Mouse (Mus musculus): ENCODE results near the gene Adcy9.
A peak's percentile ranks its signal among the peaks of the same experiment; 100 is the strongest.

Adcy9 gene

DNA sequence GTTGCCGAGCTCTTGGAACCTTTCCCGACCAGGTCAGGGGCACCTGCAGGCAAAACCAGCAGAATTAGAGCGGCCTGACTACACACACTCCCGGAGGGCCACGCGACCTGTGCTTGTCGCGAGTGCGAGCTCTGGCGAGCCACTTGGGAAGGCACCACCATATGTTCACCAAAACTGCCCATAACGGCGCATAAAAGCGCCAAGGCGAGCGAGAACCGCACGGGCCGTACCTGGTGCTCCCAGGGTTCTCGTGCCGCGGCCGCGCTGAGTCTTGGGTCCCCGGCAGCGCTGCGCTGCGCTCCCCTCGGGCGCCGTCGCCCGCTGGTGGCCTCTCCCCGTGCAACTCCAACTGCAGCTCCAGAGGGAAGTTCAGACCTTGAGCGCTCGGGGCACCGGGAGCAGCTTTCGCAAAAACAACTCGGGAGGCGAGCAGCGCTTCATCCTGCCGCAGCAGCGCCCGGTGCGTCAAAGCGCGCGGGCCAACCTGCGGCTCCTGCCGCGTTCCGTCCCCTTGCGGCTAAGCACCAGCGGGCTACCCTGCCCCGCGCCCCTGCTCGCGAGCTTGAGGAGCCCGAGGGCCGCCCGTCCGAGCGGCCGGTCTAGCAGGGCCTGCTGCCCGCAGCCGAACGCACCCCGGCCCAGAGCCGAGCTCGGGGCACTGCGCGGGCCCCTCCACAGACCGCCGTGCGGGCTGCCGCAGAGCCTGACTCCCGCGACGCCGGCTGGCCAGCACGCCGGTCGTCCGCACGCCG lies 576 bp downstream of the Adcy9 start:
- DNase-seq (ENCODE audit: inconsistent age in 2 of 2, low spot score in 1 of 2), result peak; percentile 75 to 92

DNA sequence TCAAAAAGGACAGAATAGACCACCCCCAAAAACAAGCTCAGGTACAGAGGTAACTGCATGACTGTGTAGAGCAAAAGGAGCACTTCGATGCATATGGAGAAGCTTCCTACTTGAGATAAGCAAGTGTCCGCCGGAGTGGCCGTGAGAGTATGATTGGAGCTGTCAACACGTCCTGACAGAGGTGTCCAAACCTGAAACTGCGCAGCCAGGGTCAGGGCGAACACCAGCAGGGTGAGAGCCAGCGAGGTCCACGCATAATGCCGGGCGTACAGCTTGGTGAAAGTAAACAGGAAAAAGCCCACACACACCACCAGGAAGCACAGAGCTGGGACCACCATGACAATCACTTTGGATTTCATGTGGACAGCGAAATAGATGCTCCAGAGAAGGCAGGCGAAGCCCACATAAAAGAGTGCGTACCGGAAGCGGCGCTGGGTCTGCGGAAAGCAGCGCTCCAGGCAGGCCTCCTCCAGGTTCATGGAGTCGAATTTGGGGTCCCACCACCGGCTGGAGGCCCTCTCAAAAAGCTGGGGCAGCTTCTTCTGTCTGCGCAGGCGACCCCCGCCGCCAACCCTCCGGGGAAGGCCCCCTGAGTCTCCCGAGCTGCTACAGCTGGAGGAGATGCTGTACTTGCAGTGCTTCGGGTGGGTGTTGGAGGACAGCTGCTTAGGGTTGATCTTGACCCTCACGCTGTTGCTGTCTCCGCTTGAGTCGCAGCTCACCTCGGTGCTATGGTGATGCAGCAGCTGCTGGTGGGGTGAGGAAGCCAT lies 1.3 kb downstream of the Adcy9 start:
- peak in 1 of 2 experiments; percentile 72 for DNase-seq (ENCODE audit: inconsistent age in 2 of 2, low spot score in 1 of 2)

DNA sequence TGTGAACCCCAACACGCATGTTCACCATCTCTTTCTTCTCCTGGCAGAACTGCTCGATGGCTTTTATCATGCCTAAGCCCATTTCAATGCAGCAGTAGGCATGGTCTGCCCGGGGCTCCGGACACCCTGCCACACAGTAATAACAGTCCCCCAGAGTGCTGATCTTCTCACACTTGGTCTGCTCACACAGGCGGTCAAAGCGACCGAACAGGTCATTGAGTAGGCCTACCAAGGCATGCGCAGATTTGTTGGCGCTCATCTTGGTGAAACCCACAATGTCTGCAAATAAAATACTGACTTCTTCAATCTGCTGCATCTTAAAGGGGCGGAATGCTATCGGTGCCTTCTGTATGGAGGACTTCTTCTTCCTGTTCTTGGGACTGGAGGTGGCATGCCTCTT lies 2.2 kb downstream of the Adcy9 start:
- DNase-seq (ENCODE audit: inconsistent age in 2 of 2, low spot score in 1 of 2), result peak in 1 of 2 experiments; percentile 67

DNA sequence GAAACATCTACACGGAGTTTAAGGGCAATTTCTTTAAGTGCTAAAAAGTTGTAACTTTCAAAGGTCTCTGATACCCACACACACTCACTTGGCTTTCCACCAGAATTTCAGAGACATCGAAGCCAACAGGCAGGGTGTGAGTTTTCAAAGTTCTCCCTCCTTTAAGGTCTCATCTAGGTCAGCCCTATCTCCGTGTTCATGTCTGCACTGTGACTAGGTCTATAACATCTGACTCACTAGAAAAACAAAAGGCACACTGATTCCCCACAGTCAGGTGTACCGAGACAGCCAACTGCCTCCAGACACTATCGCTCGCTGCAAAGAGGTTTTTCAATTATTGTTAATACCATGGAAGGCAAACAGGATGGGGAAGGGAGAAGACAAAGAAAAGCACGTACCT lies 2.8 kb downstream of the Adcy9 start:
- DNase-seq (ENCODE audit: inconsistent age in 2 of 2, low spot score in 1 of 2), result peak; percentile 46 to 81

DNA sequence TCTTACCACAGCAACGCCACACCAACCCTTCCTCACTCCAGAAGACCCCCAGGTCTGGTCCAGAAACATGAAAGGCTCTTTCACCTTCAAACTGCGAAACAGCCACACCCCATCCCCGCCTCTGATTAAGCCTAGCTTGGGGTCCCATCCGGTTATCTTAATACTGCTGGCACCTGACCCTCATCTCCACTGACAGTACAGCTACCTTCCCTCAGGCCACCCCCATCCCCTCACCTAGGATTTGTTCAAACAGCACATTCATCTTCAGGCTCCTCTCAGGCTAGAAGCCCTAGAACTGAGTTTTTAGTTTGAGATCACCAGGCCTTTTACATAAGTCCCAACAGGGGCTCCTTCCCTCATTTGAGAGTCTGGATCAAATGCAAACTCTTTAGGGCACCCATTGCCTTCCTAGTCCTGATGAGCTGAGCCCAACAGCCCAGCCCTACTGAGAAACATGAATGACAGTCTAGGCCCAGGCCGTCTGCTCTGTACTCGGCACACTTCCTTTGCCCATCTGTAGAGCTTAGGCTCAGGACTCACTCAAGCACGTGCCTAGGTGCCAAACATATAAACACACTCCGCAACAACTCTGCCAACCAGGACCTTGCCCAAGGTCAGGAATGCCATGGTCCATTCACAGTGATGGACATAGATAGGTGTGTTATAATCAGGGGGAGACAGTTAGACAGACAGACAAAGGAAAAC lies 5.3 kb downstream of the Adcy9 start:
- DNase-seq (ENCODE audit: inconsistent age in 2 of 2, low spot score in 1 of 2), result peak in 1 of 2 experiments; percentile 67

DNA sequence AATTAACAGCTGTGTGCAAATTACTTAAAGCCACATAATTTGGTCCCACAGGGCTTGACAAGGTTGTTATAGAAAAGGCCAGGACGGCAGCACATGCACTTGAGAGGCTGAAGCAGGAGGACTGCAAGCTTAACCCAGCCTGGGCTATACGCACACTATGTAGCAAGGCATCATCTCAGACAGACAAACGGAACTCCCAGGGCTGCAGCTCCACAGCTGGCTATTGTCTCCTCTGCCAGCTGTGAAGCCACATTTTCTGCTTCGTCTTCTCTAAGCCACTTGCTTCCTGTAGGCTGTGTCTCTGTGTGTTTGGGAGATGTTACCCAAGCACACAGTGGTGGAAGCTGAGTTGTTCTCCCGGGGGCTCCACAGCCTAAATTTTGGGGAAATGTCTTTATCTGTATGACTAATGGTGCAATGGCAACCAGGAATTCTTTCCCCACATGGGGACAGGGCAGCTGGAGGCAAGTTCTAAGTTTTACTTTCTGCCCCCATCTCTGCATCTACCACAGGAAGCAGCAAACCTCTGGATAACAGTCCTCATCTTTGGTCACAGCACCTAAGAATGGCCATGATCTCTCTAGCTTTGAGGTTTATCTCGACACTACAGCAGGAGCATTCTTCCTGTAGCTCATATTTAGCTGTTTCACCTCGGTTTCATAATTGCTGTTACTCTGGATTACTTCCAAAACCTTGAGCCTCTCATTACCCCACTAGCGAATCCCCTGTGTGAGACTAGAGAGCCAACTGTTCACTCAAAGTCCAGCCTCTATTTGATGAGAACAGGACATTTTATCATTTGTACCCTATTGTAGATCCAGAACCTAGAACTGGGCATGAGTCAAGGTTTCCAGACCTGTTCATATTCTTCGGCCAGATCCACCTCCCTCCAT lies 6.1 kb downstream of the Adcy9 start:
- peak in 1 of 2 experiments; percentile 81 for DNase-seq (ENCODE audit: inconsistent age in 2 of 2, low spot score in 1 of 2)

DNA sequence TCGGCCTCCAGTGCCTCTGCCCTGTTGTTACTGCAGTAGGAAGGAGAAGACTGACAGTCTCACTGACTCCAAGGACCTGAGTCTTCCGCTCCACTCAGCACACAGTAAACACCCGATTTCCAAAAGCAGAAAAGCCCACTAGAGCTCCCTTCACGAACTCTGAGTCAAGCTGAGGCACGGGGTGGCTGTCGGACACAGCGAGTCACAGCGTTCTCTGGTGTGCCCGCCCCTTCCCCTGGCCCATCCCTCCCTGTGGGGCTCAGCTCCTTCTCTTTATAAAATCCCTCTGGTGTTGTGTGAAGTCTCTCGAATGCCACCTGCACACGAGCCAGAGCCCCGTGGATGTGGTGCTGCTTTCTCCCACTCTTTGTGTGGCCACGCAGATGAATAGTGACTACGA lies 7.0 kb downstream of the Adcy9 start:
- peak; percentile 27 to 66 for DNase-seq (ENCODE audit: inconsistent age in 2 of 2, low spot score in 1 of 2)

DNA sequence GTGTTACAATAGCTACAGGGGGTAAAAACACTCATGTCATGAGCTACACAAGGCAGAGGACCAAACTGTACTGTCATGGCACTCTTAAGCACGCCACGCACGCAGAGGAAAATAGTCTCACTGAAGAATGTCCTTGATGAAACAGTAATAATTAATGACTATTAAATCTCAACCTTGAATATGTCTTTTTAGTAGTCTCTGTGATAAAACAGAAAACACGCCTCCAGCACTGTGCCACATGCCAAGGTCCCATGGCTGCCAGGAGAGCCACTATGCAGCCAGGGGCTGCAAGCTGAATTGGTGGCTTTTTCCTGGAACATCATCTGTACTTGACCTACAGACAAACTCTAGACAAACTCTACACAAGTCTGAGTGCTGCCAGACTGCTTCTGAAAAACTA lies 8.0 kb downstream of the Adcy9 start:
- peak; percentile 77 to 89 for DNase-seq (ENCODE audit: inconsistent age in 2 of 2, low spot score in 1 of 2)

DNA sequence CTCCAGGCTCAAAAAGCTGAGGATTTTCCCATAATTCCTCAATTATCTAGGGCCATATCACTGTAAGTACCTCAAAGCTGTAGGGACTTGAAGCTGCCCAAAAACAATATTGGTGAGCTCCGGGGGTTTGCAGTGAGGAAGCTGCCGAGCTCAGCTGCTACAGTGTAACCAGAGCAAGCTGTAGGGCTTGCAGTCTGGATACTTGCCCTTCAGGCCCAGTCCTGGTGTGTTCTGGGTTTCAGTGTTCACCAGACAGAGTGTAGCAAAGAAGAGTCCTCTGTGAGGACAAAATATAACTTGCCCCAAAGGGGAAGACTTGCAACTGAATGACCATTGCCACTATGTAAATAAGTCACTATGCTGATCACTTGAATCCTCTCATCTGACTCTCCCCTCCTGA lies 9.0 kb downstream of the Adcy9 start:
- no peak for DNase-seq (ENCODE audit: inconsistent age in 2 of 2, low spot score in 1 of 2)

DNA sequence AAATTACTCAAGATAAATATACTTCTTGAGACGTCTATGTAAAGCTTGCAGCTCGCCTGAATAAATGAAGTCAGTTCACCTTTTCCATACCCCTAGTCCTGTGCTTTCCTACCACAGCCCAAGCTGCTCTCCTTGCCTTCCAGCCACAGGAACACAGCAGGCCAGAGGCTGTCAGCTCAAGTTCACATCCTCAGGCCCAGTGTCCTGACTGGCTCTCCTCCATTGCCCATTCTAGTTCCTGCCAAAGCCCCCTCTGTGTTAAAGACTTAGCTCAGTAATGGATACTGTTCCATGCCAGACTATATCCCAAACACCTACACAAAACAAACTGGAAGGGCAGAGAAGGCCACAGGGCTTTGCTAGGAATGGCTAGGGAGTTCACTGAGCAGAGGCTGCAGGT lies 12.8 kb downstream of the Adcy9 start:
- no peak for DNase-seq (ENCODE audit: inconsistent age in 2 of 2, low spot score in 1 of 2)

DNA sequence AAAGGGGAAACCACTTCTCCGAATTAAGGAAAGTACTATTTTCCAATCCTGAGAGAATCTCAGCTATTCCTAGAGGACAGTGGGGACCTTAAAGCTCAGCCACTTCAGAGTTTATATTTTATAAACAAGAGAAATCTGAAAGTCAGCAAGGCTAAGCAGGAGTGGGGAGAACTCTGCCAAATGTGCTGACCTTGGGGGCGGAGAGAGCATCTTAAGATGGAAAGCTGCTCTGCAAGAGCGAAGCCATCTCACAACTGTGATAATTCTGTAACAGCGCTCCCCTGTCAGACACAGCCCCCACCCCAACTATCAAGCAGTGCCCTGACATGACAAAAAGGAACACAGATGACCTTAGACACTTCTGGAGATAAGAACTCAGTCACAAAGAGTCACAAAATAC lies 13.6 kb downstream of the Adcy9 start:
- DNase-seq (ENCODE audit: inconsistent age in 2 of 2, low spot score in 1 of 2), result peak; percentile 42 to 75

DNA sequence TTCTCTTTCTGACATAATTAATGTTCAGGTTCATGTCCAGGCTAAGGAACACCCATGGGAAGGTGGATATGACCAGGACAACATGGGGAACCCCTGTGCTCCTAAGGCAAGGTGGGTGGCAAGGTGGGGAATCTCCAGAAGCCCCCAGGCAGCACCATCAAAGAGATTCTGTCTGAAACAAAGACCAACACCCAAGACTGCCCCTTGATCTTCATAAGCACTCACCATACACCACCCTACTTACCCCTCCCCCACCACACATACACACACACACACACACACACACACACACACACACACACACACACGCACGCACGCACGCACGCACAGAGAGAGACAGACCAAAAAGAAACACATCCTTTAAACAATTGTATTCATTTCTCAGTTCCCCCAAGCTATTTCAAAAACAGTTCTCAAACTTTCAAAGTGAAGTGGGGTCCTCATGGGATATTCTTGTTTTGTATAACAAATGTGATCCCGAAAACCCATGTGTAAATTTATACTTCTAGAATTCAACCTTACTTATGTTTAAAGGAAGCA lies 14.2 kb downstream of the Adcy9 start:
- peak in 1 of 2 experiments; percentile 3 for DNase-seq (ENCODE audit: inconsistent age in 2 of 2, low spot score in 1 of 2)

DNA sequence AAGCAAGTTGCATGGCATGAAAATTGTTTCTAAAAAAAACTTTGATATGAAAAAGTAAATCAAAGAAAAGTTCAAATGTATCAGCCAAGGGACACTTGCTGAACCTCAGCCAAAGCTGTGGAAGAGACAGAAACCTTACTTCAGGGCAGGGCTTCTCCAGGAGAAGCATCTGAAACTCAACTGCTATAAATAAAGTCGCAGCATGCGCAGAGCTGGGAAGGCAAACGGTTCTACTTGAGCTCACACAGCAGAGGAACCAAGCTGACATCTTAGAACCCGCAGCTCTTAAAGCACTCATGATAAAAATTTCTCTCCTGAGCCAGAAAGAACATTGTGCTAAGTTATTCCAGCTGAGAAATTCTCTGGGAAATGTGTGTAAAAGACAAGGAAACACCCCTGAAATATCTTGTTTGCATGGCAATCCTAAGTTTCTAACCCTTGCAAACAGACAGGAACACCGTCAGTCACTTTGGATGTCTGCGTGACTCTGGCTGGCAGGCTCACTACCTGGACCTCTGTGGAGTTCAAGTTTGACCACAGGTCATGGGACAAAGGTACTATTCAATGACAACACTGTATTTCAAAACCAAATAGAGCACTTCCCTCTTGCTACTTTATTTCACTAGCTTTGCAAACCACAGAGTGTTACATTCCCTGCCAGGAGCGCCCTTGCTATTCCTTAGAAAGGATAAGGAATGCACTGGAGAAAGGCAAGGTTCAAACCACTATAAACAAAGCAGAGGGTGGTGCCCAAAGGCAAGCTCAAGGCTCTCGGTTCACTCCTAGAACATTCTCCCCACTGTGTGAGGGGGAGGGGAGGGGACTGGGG lies 15.2 kb downstream of the Adcy9 start:
- DNase-seq (ENCODE audit: inconsistent age in 2 of 2, low spot score in 1 of 2), result peak; percentile 51 to 76

DNA sequence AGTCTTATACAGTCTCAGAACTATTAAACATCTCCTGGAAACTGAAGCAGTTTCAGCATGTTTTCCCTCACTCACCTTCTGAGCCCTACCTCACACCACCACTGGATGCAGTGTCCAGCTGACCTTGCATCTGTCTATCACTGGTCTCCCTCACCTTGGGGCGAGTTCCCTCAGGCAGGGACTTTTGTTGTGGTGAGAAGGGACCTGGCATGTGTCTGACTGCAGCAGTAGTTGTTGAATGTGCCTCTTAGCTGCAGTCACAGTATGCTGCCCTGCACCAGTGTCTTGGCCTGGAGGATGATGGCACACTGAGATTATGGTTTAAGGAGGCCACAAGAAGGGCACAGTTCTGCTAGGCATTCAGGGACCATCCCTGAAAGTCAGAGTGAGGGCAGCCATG lies 19.2 kb downstream of the Adcy9 start:
- DNase-seq (ENCODE audit: inconsistent age in 2 of 2, low spot score in 1 of 2), result peak in 1 of 2 experiments; percentile 47

DNA sequence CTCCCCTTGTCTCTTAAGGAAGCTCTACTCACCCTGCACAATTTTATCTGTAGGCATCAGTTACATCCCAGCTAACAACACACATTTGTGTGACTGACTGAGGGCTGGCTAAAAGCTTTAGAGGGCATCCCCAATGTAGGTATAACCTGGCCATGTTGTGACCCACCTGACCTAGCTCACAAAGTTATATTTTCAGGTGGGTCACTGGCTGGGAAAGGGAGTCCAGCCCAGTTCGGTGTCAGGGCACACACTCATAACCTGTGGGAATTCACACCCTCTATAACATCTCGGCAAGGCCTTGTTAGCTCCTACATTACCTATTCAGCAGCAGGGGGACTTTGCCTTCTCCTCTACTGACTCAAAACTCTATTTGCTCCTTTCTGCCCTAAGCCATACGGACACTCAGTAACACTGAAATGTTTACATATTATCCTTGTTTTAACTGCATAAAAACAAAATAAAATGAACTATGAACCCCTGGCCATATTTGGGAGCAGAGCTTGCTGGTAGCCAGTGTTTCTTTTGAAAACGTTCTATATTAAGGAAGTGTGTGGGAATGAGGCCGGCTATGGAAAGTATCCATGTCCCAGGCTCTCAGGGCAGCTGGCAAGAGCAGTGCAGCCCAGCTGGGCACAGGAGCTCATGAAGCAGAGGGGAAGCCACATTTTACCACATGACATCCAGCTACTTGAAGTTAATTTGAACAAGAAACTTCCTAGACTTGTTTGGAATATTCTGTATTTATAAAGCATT lies 20.7 kb downstream of the Adcy9 start:
- DNase-seq (ENCODE audit: inconsistent age in 2 of 2, low spot score in 1 of 2), result no peak

DNA sequence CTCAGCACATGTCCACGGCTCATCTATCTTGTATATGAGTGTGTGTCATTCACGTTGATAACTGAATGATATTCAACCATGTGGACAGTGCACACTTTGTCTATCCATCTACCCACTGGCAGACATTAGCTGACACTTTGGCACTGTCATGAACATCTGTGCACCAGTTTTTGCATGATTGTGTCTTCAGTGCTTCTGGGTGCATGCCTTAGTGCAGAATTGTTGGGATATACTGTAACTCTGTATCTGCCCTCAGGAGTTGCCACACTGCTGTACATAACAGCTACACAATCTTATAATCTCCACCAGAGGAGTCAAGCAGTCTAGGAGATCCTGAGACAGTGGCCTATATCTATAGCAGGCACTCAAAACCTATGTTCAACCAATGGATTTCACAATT lies 21.5 kb downstream of the Adcy9 start:
- DNase-seq (ENCODE audit: inconsistent age in 2 of 2, low spot score in 1 of 2), result no peak

DNA sequence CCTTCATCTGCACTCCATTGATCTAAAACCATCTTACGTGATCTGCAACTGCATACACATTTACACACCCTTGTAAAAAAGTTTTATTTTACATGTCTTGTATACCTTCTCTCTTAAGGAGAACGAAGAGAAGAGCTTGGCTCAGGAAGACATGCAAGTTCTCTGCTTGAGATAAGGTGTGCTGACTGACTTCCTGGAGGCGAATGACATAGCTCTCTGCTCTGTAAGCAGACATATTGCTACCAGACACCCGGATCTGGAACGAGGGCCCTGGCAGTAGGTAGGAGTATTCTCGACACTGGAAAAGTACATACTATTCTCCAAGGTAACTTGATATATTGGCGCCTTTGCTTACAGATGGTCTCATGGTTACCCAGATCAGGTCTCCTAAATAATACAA lies 22.7 kb downstream of the Adcy9 start:
- DNase-seq (ENCODE audit: inconsistent age in 2 of 2, low spot score in 1 of 2), result no peak

DNA sequence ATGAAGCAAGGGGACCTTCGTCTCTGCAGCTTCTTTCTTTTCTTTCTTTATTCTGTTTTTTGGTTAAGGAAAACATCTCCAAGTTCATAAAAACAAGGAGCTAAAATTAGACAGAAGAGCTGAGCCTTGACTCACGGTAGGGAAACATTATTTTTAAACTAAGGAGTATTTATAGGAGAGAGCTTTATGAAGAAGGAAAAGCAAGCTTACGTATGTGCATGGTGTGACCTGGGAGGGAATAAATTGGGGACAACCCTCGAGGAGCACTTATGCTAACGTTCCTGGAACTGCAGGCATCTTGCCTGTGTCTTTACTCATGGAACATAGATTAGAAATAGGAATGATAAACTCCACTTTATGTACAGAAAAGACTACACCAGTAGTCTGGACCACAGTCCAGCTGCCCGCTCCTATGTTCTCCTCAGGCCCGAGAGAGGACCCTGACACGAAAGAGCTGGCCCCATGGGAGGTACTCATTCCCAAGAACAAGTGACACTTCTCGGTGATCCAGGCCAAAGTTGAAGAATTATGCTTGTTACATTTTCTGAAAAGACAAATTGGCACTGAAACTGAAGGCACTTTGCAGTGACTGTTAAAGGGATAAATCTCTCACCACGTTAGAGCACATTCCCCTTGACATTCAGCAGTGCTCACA lies 24.5 kb downstream of the Adcy9 start:
- DNase-seq (ENCODE audit: inconsistent age in 2 of 2, low spot score in 1 of 2), result peak in 1 of 2 experiments; percentile 76
